Mouse (Mus musculus) CD4-positive, CD25-positive, alpha-beta regulatory T cell, adult 2 months (primary cell): ENCODE measurements at regions not wholly inside any gene's neighbourhood (a gene's known extent, or its start where the extent isn't known, plus 50 kb on each side); places are given as distances from the start of the nearest gene placed in this dataset.
A peak's percentile ranks its signal among the peaks of the same experiment; 100 is the strongest.

Experiments used
- DNase-seq: peaks from one replicate; pipeline ENCODE4 v3.0.0-alpha.2; 2012; ENCODE audit warnings: low read depth, low spot score

- no peak for DNase-seq
These were observed 159.0 kb downstream of the Sox4 start for GRCm38 (mm10) chr13:28794547-28794946.

GRCm38 (mm10) chr13:28793166-28793935, 160.2 kb downstream of the Sox4 start:
- no peak for DNase-seq

- DNase-seq: no peak
These were observed 160.9 kb downstream of the Sox4 start for GRCm38 (mm10) chr13:28792461-28793165.

GRCm38 (mm10) chr13:28790381-28790780, 163.1 kb downstream of the Sox4 start:
- DNase-seq: no peak

GRCm38 (mm10) chr13:28787331-28787643, 166.2 kb downstream of the Sox4 start:
- no peak for DNase-seq

GRCm38 (mm10) chr13:28786629-28787330, 166.7 kb downstream of the Sox4 start:
- no peak for DNase-seq

- DNase-seq: no peak
These were observed 170.8 kb downstream of the Sox4 start for GRCm38 (mm10) chr13:28782497-28783246.

- DNase-seq: no peak
These were observed 171.4 kb downstream of the Sox4 start for GRCm38 (mm10) chr13:28782081-28782480.

- no peak for DNase-seq
These were observed 171.9 kb downstream of the Sox4 start for GRCm38 (mm10) chr13:28781660-28782059.

- DNase-seq: no peak
These were observed 173.1 kb downstream of the Sox4 start for GRCm38 (mm10) chr13:28780462-28780861.

- no peak for DNase-seq
These were observed 178.2 kb downstream of the Sox4 start for GRCm38 (mm10) chr13:28775142-28775815.

- no peak for DNase-seq
These were observed 178.9 kb downstream of the Sox4 start for GRCm38 (mm10) chr13:28774649-28775048.

- DNase-seq: peak; percentile 23
These were observed 180.0 kb downstream of the Sox4 start for GRCm38 (mm10) chr13:28773466-28773865.

GRCm38 (mm10) chr13:28770531-28770930, 183.0 kb downstream of the Sox4 start:
- no peak for DNase-seq

- DNase-seq: no peak
These were observed 183.5 kb downstream of the Sox4 start for GRCm38 (mm10) chr13:28770018-28770417.

- DNase-seq: no peak
These were observed 184.6 kb downstream of the Sox4 start for GRCm38 (mm10) chr13:28768717-28769426.

GRCm38 (mm10) chr13:28762555-28762954, 191.0 kb downstream of the Sox4 start:
- peak; percentile 52 for DNase-seq

GRCm38 (mm10) chr13:28759026-28759425, 194.5 kb downstream of the Sox4 start:
- DNase-seq: no peak

- peak; percentile 68 for DNase-seq
These were observed 195.5 kb downstream of the Sox4 start for GRCm38 (mm10) chr13:28757846-28758522.
